Mouse (Mus musculus) heart, postnatal 0 days (tissue): Measurements from ENCODE around the gene Cadps2. TPM values are rescaled to one million over a fixed set of nuclear protein-coding genes. Genes with fewer than 3 reads are reported as not detected.

Source experiments
- ATAC-seq: fragments of 200-750 bp; cut with Nextera tagmentation; 2 replicates; pipeline ENCODE4 v1.8.0; 2017; ENCODE audit warnings: low read depth, moderate number of reproducible peaks, moderate library complexity; ENCODE audit not compliant: insufficient read depth
- DNase-seq: peaks from one replicate; pipeline ENCODE4 v3.0.0-alpha.2; 2016; ENCODE audit warnings: low spot score
- H3K27ac ChIP-seq: fragments of 300-500 bp; sonication (generic); 2 replicates; pipeline ENCODE4 v1.5.1; 2014; ENCODE audit warnings: low read depth, mild to moderate bottlenecking
- H3K27me3 ChIP-seq: fragments of 300-500 bp; sonication (generic); 2 replicates; pipeline ENCODE4 v1.6.1; 2014; ENCODE audit warnings: low read length, mixed read lengths; ENCODE audit not compliant: control insufficient read depth, insufficient read depth
- H3K36me3 ChIP-seq: fragments of 300-500 bp; sonication (generic); replicated peaks from 2 replicates; pipeline ENCODE4 v1.6.1; 2014; ENCODE audit warnings: low read length, mixed read lengths; ENCODE audit not compliant: control insufficient read depth, insufficient read depth
- H3K4me1 ChIP-seq: fragments of 300-500 bp; sonication (generic); 2 replicates; pipeline ENCODE4 v1.6.1; 2014; ENCODE audit warnings: antibody characterized with exemption; ENCODE audit not compliant: control insufficient read depth, insufficient read depth
- H3K4me2 ChIP-seq: fragments of 300-500 bp; sonication (generic); 2 replicates; pipeline ENCODE4 v1.6.1; 2014; ENCODE audit warnings: low read depth, mild to moderate bottlenecking, low read length, moderate library complexity
- H3K4me3 ChIP-seq: fragments of 300-500 bp; sonication (generic); 2 replicates; pipeline ENCODE4 v1.5.1; 2014; ENCODE audit warnings: low read depth, low read length
- H3K9ac ChIP-seq: fragments of 300-500 bp; sonication (generic); replicated peaks from 2 replicates; pipeline ENCODE4 v1.6.1; 2014; ENCODE audit warnings: low read depth, low read length, mixed read lengths
- H3K9me3 ChIP-seq: fragments of 300-500 bp; sonication (generic); replicated peaks from 2 replicates; pipeline ENCODE4 v1.6.1; 2016; ENCODE audit warnings: low read length; ENCODE audit not compliant: control insufficient read depth
- CTCF ChIP-seq: IDR thresholded peaks from 2 replicates; pipeline ENCODE4 v1.5.1; 2016; ENCODE audit warnings: antibody characterized with exemption, control low read depth, low read depth
- EP300 ChIP-seq: IDR thresholded peaks from 2 replicates; pipeline ENCODE4 v1.6.1; 2016; ENCODE audit warnings: antibody characterized with exemption, low read depth
- WGBS: fragments of 180-500 bp; shearing (Covaris S2); extraction: QIAGEN DNeasy Blood & Tissue Kit; methylation state at CpG from one replicate; pipeline ENCODE4 v1.1.7; 2014; 5-methylcytosine and 5-hydroxymethylcytosine counted together
- polyA plus RNA-seq: library from polyadenylated mRNA; unstranded; fragments of >200 nt; fragmentation: Nextera tagmentation; extraction: Ambion mirVana; gene quantifications from 2 replicates; pipeline ENCODE4 v1.2.1, GENCODE M21; 2015
- total RNA-seq: library from RNA; depleted of rRNA; stranded (reverse); fragments of >200 nt; gene quantifications from 2 replicates; pipeline ENCODE4 v1.2.3, GENCODE M21; 2014; ENCODE audit warnings: low replicate concordance

Cadps2 gene
- total and polyA plus RNA-seq, 2 experiments from 2014 or later, result 0.44 to 1.8 TPM

GRCm38 (mm10) chr6:23723697-23724096, 115.5 kb downstream of the Cadps2 start:
- no peaks in the 10 kb centered on the region for H3K36me3 ChIP-seq
- 74% methylated on average over 4 of the region's 4 CpGs for WGBS

GRCm38 (mm10) chr6:23720401-23720800, 118.8 kb downstream of the Cadps2 start:
- 86% methylated on average over 2 of the region's 2 CpGs for WGBS
- no peak for ATAC-seq
- no peak for DNase-seq
- Histone ChIP-seq H3K27me3 (no peaks in the 10 kb centered on the region), H3K4me2 (no peak overlapping the region), H3K36me3 (no peaks in the 10 kb centered on the region), H3K9ac (no peak overlapping the region), H3K4me1 (no peaks in the 10 kb centered on the region), H3K9me3 (no peaks in the 10 kb centered on the region; the same call in 1 of the 2 replicates), H3K27ac (no peak overlapping the region), H3K4me3 (no peak overlapping the region)
- TF ChIP-seq CTCF (no peak), EP300 (no peak)

More at GRCm38 (mm10) chr6:23723697-23724096, 115.5 kb downstream of the Cadps2 start:
- no peak overlapping the region for H3K4me3 ChIP-seq
- H3K9me3 ChIP-seq, result no peaks in the 10 kb centered on the region; the same call in 1 of the 2 replicates
- H3K27ac ChIP-seq, result no peak overlapping the region
- DNase-seq (no peak), ATAC-seq (no peak)
- no peak for TF ChIP-seq CTCF
- no peak for TF ChIP-seq EP300
- no peak overlapping the region for H3K9ac ChIP-seq
- no peaks in the 10 kb centered on the region for H3K4me1 ChIP-seq
- no peaks in the 10 kb centered on the region for H3K27me3 ChIP-seq
- no peak overlapping the region for H3K4me2 ChIP-seq

GRCm38 (mm10) chr6:23707506-23707905, 131.7 kb downstream of the Cadps2 start:
- H3K4me1 ChIP-seq, result no peaks in the 10 kb centered on the region
- H3K27ac ChIP-seq, result no peak overlapping the region
- H3K4me2 ChIP-seq, result no peak overlapping the region
- H3K36me3 ChIP-seq, result no peaks in the 10 kb centered on the region
- H3K27me3 ChIP-seq, result no peaks in the 10 kb centered on the region
- H3K4me3 ChIP-seq, result no peak overlapping the region
- WGBS, result 54% methylated on average over 3 of the region's 3 CpGs
- DNase-seq, result no peak
- no peak for TF ChIP-seq EP300
- no peak for TF ChIP-seq CTCF
- no peaks in the 10 kb centered on the region for H3K9me3 ChIP-seq
- no peak for ATAC-seq
- H3K9ac ChIP-seq, result no peak overlapping the region

GRCm38 (mm10) chr6:23700879-23701278, 138.3 kb downstream of the Cadps2 start:
- TF ChIP-seq EP300 (no peak), CTCF (no peak)
- DNase-seq (no peak), ATAC-seq (no peak)
- Histone ChIP-seq H3K27me3 (no peaks in the 10 kb centered on the region), H3K4me2 (no peak overlapping the region), H3K4me1 (no peaks in the 10 kb centered on the region), H3K9ac (no peak overlapping the region), H3K9me3 (no peaks in the 10 kb centered on the region), H3K36me3 (no peaks in the 10 kb centered on the region), H3K27ac (no peak overlapping the region), H3K4me3 (no peak overlapping the region)
- WGBS, result 69% methylated on average over 3 of the region's 3 CpGs

- 59% methylated on average over 1 of the region's 1 CpGs for WGBS
- no peaks in the 10 kb centered on the region for H3K36me3 ChIP-seq
- no peak for DNase-seq
Measured at GRCm38 (mm10) chr6:23678172-23678571, 161.0 kb downstream of the Cadps2 start.

GRCm38 (mm10) chr6:23655036-23655435, 184.2 kb downstream of the Cadps2 start, which contains the start of gene Rnf148:
Gene Rnf148 (minus strand): TSS chr6:23655136.
- no peak for TF ChIP-seq CTCF
- TF ChIP-seq EP300, result no peak
- H3K27me3 ChIP-seq, result no peaks in the 10 kb centered on the region
- 82% methylated on average over 2 of the region's 2 CpGs for WGBS
- H3K27ac ChIP-seq, result no peak within 1 kb of the TSS
- H3K9me3 ChIP-seq, result no peaks in the 10 kb centered on the region
- no peak within 1 kb of the TSS for H3K9ac ChIP-seq
- no peak within 1 kb of the TSS for H3K4me3 ChIP-seq
- H3K4me1 ChIP-seq, result no peaks in the 10 kb centered on the region
- H3K4me2 ChIP-seq, result no peak within 1 kb of the TSS
- no peak for DNase-seq
- no peak for ATAC-seq
- H3K36me3 ChIP-seq, result no peaks in the 10 kb centered on the region

More at GRCm38 (mm10) chr6:23678172-23678571, 161.0 kb downstream of the Cadps2 start:
- H3K4me1 ChIP-seq, result no peaks in the 10 kb centered on the region
- no peaks in the 10 kb centered on the region for H3K27me3 ChIP-seq
- no peak overlapping the region for H3K9ac ChIP-seq
- H3K4me2 ChIP-seq, result no peak overlapping the region
- ATAC-seq, result no peak
- no peak overlapping the region for H3K27ac ChIP-seq
- TF ChIP-seq CTCF (no peak), EP300 (no peak)
- H3K4me3 ChIP-seq, result no peak overlapping the region
- no peaks in the 10 kb centered on the region for H3K9me3 ChIP-seq
